8 mouse cellular contexts compared by ENCODE assay signal in genomic region chr7:99360021-99360802, GRCm38 (mm10). TPM values are rescaled to one million over a fixed set of nuclear protein-coding genes. Genes with fewer than 3 reads are reported as not detected.
DNase-seq lines count a peak whose midpoint lies in the region; ATAC-seq and TF ChIP-seq lines count a peak whose summit lies in the region.

No protein-coding gene starts in this region.

- no peak overlapping the region for H3K4me3 ChIP-seq in forebrain, embryonic 11.5 days (ENCODE audit: low read depth, low read length)
- no peak overlapping the region for H3K4me3 ChIP-seq in heart, embryonic 14.5 days (ENCODE audit: control insufficient read depth in 1 of 2, insufficient read depth in 1 of 2, low read depth in 1 of 2, low read length in 2 of 2)
- no peak overlapping the region for H3K4me3 ChIP-seq in kidney, postnatal 0 days (replicated peaks; ENCODE audit: low read depth, low read length)
- no peak overlapping the region for H3K4me3 ChIP-seq in myocyte

- H3K27me3 ChIP-seq in forebrain, embryonic 11.5 days (ENCODE audit: control insufficient read depth, insufficient read depth, low read length): no peaks in the 10 kb centered on the region
- no peaks in the 10 kb centered on the region for H3K27me3 ChIP-seq in heart, embryonic 14.5 days (ENCODE audit: control insufficient read depth, insufficient read depth, low read length)
- H3K27me3 ChIP-seq in kidney, postnatal 0 days (ENCODE audit: insufficient read depth, low read length): no peaks in the 10 kb centered on the region
- no peaks in the 10 kb centered on the region for H3K27me3 ChIP-seq in myocyte (ENCODE audit: control insufficient read depth, insufficient read depth, insufficient read length)

- H3ac ChIP-seq in myocyte (ENCODE audit: control insufficient read depth, insufficient read length): no peak overlapping the region

- H3K9ac ChIP-seq in forebrain, embryonic 11.5 days (ENCODE audit: low read length): peak overlapping the region; percentile 47
- peak overlapping the region; percentile 54; the same call in 1 of the 2 replicates for H3K9ac ChIP-seq in heart, embryonic 14.5 days (ENCODE audit: low read length)
- H3K9ac ChIP-seq in kidney, postnatal 0 days (ENCODE audit: low read depth, low read length): peak overlapping the region; percentile 24; the same call in 1 of the 2 replicates

- no peaks in the 10 kb centered on the region for H3K36me3 ChIP-seq in forebrain, embryonic 11.5 days (ENCODE audit: control insufficient read depth, insufficient read depth, low read length)
- H3K36me3 ChIP-seq in heart, embryonic 14.5 days (ENCODE audit: control insufficient read depth, insufficient read depth, low read length): no peaks in the 10 kb centered on the region
- no peaks in the 10 kb centered on the region for H3K36me3 ChIP-seq in kidney, postnatal 0 days (ENCODE audit: insufficient read depth, low read length)
- no peaks in the 10 kb centered on the region for H3K36me3 ChIP-seq in myocyte (ENCODE audit: control insufficient read depth, insufficient read depth)

- no peak for TF ChIP-seq CTCF in kidney, postnatal 0 days (IDR thresholded peaks at IDR 0.05; ENCODE audit: low read depth)

- H3K4me2 ChIP-seq in forebrain, embryonic 11.5 days (ENCODE audit: low read depth, low read length, severe bottlenecking): no peak overlapping the region
- peak overlapping the region; percentile 12; the same call in 1 of the 2 replicates for H3K4me2 ChIP-seq in heart, embryonic 14.5 days (ENCODE audit: low read length)
- H3K4me2 ChIP-seq in kidney, postnatal 0 days (ENCODE audit: low read length): no peak overlapping the region
- H3K4me2 ChIP-seq in myocyte (ENCODE audit: low read depth): peak overlapping the region; percentile 76

- H3K4me1 ChIP-seq in forebrain, embryonic 11.5 days (replicated peaks; ENCODE audit: control insufficient read depth, insufficient read depth, low read length): peaks cover 36% of the 10 kb centered on the region
- peaks cover 38 to 46% of the 10 kb centered on the region in 2 experiments for H3K4me1 ChIP-seq in heart, embryonic 14.5 days (ENCODE audit: control insufficient read depth in 2 of 2, insufficient read depth in 2 of 2, low read length in 2 of 2)
- H3K4me1 ChIP-seq in kidney, postnatal 0 days (replicated peaks; ENCODE audit: insufficient read depth, low read length): peaks cover 41% of the 10 kb centered on the region

- 4% methylated on average over 10 of the region's 10 CpGs for WGBS in forebrain, embryonic 11.5 days
- 17% methylated on average over 10 of the region's 10 CpGs for WGBS in heart, embryonic 14.5 days
- WGBS in kidney, postnatal 0 days: 10% methylated on average over 10 of the region's 10 CpGs

- H3K79me2 ChIP-seq in myocyte (ENCODE audit: control insufficient read depth, insufficient read depth): no peaks in the 10 kb centered on the region

- H3K27ac ChIP-seq in forebrain, embryonic 11.5 days (ENCODE audit: low read depth, low read length): peak overlapping the region; percentile 94
- peak overlapping the region; percentile 90 for H3K27ac ChIP-seq in heart, embryonic 14.5 days (replicated peaks in 1 of 2; ENCODE audit: control insufficient read depth in 1 of 2, insufficient read depth in 1 of 2, low read depth in 2 of 2, low read length in 2 of 2)
- peak overlapping the region; percentile 92 for H3K27ac ChIP-seq in kidney, postnatal 0 days

- ATAC-seq in forebrain, embryonic 11.5 days (replicated peaks; ENCODE audit: low FRiP score): peak; percentile 96
- ATAC-seq in heart, embryonic 14.5 days (ENCODE audit: insufficient number of reproducible peaks, insufficient read depth, low FRiP score, low read depth): peak; percentile 84
- ATAC-seq in kidney, postnatal 0 days (replicated peaks; ENCODE audit: low FRiP score, low read depth): peak; percentile 97

- TF ChIP-seq POLR2A in myocyte (IDR thresholded peaks at IDR 0.05; ENCODE audit: insufficient read length, low read depth): peak; percentile 84

- DNase-seq in cerebellum, postnatal 10 days: peak; percentile 88 to 90
- no peak for DNase-seq in cerebellum, adult 9-11 months
- DNase-seq in forebrain, embryonic 11.5 days (ENCODE audit: low spot score): peak; percentile 92
- peak; percentile 98 for DNase-seq in kidney, postnatal 0 days (ENCODE audit: low spot score)
- DNase-seq in liver: peak; percentile 77
- DNase-seq in testis, postnatal 14 days (ENCODE audit: low spot score): peak; percentile 84

- H3K9me3 ChIP-seq in forebrain, embryonic 11.5 days (ENCODE audit: control insufficient read depth, low read length): no peaks in the 10 kb centered on the region
- H3K9me3 ChIP-seq in heart, embryonic 14.5 days (ENCODE audit: control insufficient read depth, low read length): no peaks in the 10 kb centered on the region
- no peaks in the 10 kb centered on the region for H3K9me3 ChIP-seq in kidney, postnatal 0 days (replicated peaks; ENCODE audit: low read length)

TF ChIP-seq in myocyte, 11 proteins besides CTCF, POLR2A, EP300 and RAD21:
- TF ChIP-seq POLR2AphosphoS2 (IDR thresholded peaks at IDR 0.05; ENCODE audit: insufficient read length, low read depth): peak; percentile 84
- no peak for TF ChIP-seq REST (IDR thresholded peaks at IDR 0.05; ENCODE audit: insufficient read depth, insufficient read length)
- TF ChIP-seq CEBPB (IDR thresholded peaks at IDR 0.05; ENCODE audit: insufficient read depth, poor library complexity, severe bottlenecking): peak; percentile 81
- no peak for TF ChIP-seq MAX (IDR thresholded peaks at IDR 0.05; ENCODE audit: low read depth)
- peak; percentile 46 to 90 (median 88) for TF ChIP-seq MYOD1 (IDR thresholded peaks at IDR 0.05; ENCODE audit: control insufficient read depth in 1 of 3, insufficient read length in 2 of 3, low read depth in 2 of 3)
- TF ChIP-seq TCF3 (IDR thresholded peaks at IDR 0.05; ENCODE audit: insufficient read length, low read depth): peak; percentile 78
- TF ChIP-seq TCF12 (IDR thresholded peaks at IDR 0.05; ENCODE audit: insufficient read depth, poor library complexity, severe bottlenecking): peak; percentile 66
- peak; percentile 75 to 97 (median 91) for TF ChIP-seq MYOG (IDR thresholded peaks at IDR 0.05; ENCODE audit: control insufficient read depth in 1 of 3, insufficient read depth in 1 of 3, insufficient read length in 2 of 3, low read depth in 2 of 3)
- TF ChIP-seq SRF (IDR thresholded peaks at IDR 0.05; ENCODE audit: control insufficient read depth, insufficient read length, low read depth): no peak

RNA-seq across cellular contexts. Expression of gene Serpinh1, which starts 7.2 kb away (rescaled TPM):
- polyA plus RNA-seq in forebrain, embryonic 11.5 days (2014; fragmentation: Nextera tagmentation; extraction: Ambion mirVana): 239 and 255 TPM in 2 replicates
- 401 and 427 TPM in 2 replicates for polyA plus RNA-seq in heart, embryonic 14.5 days (2014; fragmentation: Nextera tagmentation; extraction: Ambion mirVana)
- 819 and 983 TPM in 2 replicates for polyA plus RNA-seq in kidney, postnatal 0 days (2015; fragmentation: Nextera tagmentation; extraction: Ambion mirVana)
- 1,713 TPM for polyA plus RNA-seq in myocyte (2012; fragmentation: generic; extraction: Trizol)

RNA-seq across cellular contexts. Expression of gene Gdpd5, which starts 21.0 kb away (rescaled TPM):
- polyA plus RNA-seq in forebrain, embryonic 11.5 days (2014; fragmentation: Nextera tagmentation; extraction: Ambion mirVana): 18.6 and 19.1 TPM in 2 replicates
- polyA plus RNA-seq in heart, embryonic 14.5 days (2014; fragmentation: Nextera tagmentation; extraction: Ambion mirVana): 24.9 and 25.5 TPM in 2 replicates
- polyA plus RNA-seq in kidney, postnatal 0 days (2015; fragmentation: Nextera tagmentation; extraction: Ambion mirVana): 11.8 and 13.5 TPM in 2 replicates
- 9.5 TPM for polyA plus RNA-seq in myocyte (2012; fragmentation: generic; extraction: Trizol)

Comparison
In these comparisons a context has a peak if more than half of its experiments do, and no peak if none do; other contexts are left out.
1. H3K4me2 ChIP-seq: peak in heart, embryonic 14.5 days (single experiment) and myocyte (single experiment); none in forebrain, embryonic 11.5 days (single experiment) and kidney, postnatal 0 days (single experiment).
2. Peak in every context shown above with its lines, with median percentiles within 50 percentile points of each other: ATAC-seq, H3K27ac ChIP-seq and H3K9ac ChIP-seq.